Mouse (Mus musculus): Measurements from ENCODE around the gene Il10.
A peak's percentile ranks its signal among the peaks of the same experiment; 100 is the strongest.
"Not testable (repeated sequence)": the region's sequence is repeated elsewhere in the genome, so short reads cannot be mapped to it uniquely, and the experiment has no call there.

Gene Il10

GRCm38 (mm10) chr1:131020425-131021310, 1.0 kb downstream of the Il10 start:
- no peak for DNase-seq

- DNase-seq, result no peak
These were observed 1.8 kb downstream of the Il10 start for GRCm38 (mm10) chr1:131021438-131021837.

GRCm38 (mm10) chr1:131021900-131022590, 2.4 kb downstream of the Il10 start:
- DNase-seq, result no peak

GRCm38 (mm10) chr1:131022591-131023249, 3.1 kb downstream of the Il10 start:
- peak; percentile 29 for DNase-seq

GRCm38 (mm10) chr1:131023250-131023858, 3.7 kb downstream of the Il10 start:
- not testable (repeated sequence) for DNase-seq

- no peak for DNase-seq
These were observed 5.5 kb downstream of the Il10 start for GRCm38 (mm10) chr1:131024900-131025842.

GRCm38 (mm10) chr1:131025843-131026190, 6.2 kb downstream of the Il10 start:
- no peak for DNase-seq

- no peak for DNase-seq
These were observed 9.6 kb downstream of the Il10 start for GRCm38 (mm10) chr1:131029215-131029614.

GRCm38 (mm10) chr1:131030261-131030660, 10.6 kb downstream of the Il10 start:
- DNase-seq, result no peak

GRCm38 (mm10) chr1:131031267-131031666, 11.6 kb downstream of the Il10 start:
- no peak for DNase-seq

GRCm38 (mm10) chr1:131038001-131038400, 18.4 kb downstream of the Il10 start:
- no peak for DNase-seq

- DNase-seq, result no peak
These were observed 18.9 kb downstream of the Il10 start for GRCm38 (mm10) chr1:131038415-131039017.

- no peak for DNase-seq
These were observed 19.8 kb downstream of the Il10 start for GRCm38 (mm10) chr1:131039479-131039878.

- no peak for DNase-seq
These were observed 22.6 kb downstream of the Il10 start for GRCm38 (mm10) chr1:131042263-131042662.

GRCm38 (mm10) chr1:131042721-131043120, 23.1 kb downstream of the Il10 start:
- DNase-seq, result no peak

GRCm38 (mm10) chr1:131043636-131044035, 24.0 kb downstream of the Il10 start:
- no peak for DNase-seq

GRCm38 (mm10) chr1:131045723-131046355, 26.2 kb downstream of the Il10 start:
- no peak for DNase-seq

- DNase-seq, result no peak
These were observed 27.0 kb downstream of the Il10 start for GRCm38 (mm10) chr1:131046607-131047006.

GRCm38 (mm10) chr1:131048121-131048863, 28.6 kb downstream of the Il10 start:
- DNase-seq, result no peak

GRCm38 (mm10) chr1:131048946-131049345, 29.3 kb downstream of the Il10 start:
- DNase-seq, result no peak
